Mouse (Mus musculus) layer of hippocampus, postnatal 14 days (tissue): ENCODE measurements around the gene Zmynd10. TPM values are rescaled to one million over a fixed set of nuclear protein-coding genes. Genes with fewer than 3 reads are reported as not detected.

ENCODE experiments used
- DNase-seq, 2 experiments: peaks; one replicate each; pipeline ENCODE4 v3.0.0; 2021 to 2022; ENCODE audit warnings: low spot score in 2 of 2, mixed read lengths in 1 of 2
- total RNA-seq, 2 experiments: library from RNA; stranded (reverse); gene quantifications; 2 replicates each; pipeline ENCODE4 v1.2.3; 2021

Gene Zmynd10
- total RNA-seq, 2 experiments from 2014 or later, result 2.0 to 3.7 TPM

DNA sequence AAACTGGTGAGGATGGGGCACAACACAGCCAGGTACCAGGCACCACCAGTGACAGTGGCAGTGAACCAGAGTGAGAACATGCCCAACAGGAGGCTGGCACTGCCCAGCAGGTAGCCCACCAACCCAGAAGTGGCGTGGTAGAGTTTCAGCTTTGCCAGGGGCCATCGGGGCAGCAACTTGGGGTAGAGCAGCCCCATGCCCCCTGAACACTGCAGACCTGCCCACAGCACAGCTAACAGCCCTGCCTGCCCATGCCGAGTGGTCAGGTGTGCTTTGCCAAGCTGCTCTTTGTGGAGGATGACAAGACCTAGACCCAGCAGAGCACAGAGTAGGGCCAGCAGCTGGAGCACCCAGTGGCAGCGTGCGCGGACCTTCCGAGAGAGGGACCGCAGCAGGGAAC, 7.2 kb upstream of the Zmynd10 start:
- DNase-seq, result no peak

DNA sequence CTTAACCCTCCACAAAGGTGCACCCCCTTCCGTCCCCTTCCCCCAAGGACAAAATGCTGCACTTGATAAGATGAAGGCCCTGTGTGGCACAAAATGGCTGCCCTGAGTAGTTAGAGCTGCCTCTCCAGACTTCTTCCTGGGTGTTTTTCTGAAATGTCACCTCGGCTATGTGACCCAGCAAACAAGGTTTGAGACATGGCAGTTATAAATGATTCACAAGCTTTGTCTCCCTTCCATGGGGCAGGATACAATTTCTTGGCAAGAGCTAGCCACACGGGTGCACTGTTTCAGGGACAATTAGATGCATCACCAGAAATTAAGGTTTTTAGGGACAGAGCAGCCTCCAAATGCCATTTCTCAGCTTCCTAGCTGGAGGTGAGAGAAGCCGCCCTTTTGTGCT, 6.7 kb upstream of the Zmynd10 start:
- no peak for DNase-seq

DNA sequence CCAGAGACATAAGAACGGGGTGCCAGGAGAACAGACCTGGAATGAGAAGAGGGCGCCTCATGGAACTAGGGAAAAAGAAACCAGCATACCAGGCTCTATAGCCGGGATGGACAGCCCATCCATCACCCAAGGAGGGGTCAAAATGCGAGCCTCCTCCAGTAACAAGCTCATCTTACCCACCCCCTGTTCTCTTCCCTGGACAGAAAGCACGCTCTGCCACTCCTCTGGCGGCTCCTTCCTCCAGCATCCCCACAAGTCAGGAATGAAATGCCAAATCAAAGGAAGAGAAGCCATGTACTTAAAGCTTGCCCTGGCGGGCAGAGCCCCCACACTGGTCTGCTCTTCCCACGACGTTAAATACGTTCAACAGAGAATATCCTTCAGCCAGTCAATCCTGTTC, 6.1 kb upstream of the Zmynd10 start:
- no peak for DNase-seq

DNA sequence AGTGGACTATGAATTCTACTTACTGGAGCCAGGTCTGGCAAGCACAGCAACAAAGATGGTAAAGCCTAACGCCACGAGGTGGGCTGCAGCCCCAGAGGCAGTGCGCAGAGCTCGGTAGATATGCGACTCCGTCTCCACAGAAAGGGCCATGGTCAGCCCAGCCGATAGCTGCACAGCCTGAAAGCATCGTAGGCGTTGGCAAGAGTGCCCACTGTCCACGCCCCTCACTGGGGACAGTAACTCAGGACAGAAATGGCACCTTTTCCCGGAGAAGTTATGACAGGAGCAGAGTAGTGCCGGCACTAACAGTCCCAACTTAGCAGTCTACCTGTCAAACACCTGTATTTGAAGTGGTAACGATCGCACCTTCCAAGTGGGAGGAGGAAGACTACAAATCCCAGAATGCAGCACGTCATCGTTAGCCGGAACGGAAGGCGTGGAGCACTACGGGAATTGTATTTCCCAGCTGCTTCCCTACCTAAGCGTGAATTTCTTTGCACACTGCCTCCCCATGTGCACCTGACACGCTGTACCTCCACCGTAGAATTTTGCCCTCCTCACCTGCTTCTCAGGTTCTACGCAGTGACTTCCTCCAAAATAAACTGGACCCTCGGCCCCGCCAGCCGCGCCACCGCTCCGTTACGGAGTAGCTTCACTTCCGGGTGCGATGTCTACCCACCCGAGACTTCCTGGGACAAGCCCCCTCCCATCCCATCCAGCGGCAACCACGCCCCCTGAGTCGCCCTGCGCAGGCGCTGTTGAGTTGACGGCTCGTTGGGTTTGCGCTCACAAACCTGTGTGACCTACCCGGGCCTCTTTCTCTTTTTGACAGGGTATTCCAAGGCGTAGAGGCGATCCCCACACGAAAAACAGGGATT, 5.4 kb upstream of the Zmynd10 start, which contains the start of the genes Cyb561d2 and Nprl2:
Cyb561d2 (minus strand) TSS at position 720 of the 878 bp plus-strand sequence.
Nprl2 (plus strand) TSS at position 753 of the 878 bp plus-strand sequence.
- DNase-seq, result peak; percentile 94 to 95

DNA sequence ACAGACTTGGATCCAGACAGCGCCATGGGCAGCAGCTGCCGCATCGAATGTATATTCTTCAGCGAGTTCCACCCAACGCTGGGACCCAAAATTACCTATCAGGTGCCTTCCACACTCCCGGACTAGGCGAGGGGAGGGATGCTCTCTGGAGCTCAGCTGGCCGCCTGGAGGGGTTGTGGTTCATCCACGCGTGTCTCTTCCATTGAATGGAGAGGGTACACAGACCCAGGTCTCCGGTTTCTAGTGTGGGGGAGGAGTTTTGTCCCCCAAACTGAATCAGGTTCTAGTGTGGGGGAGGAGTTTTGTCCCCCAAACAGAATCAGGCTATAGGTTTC, 4.8 kb upstream of the Zmynd10 start:
- DNase-seq, result no peak

DNA sequence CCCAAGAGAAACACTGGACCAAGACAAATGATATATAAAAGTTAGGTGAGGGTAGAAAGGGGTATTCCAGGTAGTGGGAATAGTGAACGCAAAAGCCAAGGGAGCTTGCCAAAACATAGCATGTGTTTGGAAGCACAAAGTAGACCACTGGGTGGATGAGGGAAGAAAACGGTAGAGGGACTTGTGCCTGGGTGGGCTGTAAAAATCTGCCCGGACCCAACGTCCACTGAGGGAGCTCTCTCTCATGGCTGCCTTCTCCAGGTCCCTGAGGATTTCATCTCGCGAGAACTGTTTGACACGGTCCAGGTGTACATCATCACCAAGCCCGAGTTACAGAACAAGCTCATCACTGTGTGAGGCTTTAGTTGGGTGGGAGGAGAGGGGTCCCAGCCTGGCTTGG, 4.4 kb upstream of the Zmynd10 start:
- DNase-seq, result no peak

DNA sequence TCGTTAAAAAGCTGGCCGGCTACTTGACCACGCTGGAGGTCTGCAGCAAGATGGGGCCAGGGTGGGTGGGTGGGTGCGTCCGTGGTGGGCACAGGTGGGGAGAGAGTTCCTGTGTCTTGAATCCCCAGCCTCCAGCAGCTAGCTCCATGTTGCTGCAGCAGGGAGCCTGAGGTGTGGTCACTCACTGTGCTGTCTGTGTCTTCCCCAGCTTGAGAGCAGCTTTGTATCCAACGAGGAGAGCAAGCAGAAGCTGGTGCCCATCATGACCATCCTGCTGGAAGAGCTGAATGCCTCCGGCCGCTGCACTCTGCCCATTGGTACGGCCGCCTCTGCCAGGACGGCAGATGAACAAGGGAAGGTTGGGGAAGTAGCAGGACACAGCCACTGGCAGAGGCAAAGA, 3.8 kb upstream of the Zmynd10 start:
- no peak for DNase-seq

DNA sequence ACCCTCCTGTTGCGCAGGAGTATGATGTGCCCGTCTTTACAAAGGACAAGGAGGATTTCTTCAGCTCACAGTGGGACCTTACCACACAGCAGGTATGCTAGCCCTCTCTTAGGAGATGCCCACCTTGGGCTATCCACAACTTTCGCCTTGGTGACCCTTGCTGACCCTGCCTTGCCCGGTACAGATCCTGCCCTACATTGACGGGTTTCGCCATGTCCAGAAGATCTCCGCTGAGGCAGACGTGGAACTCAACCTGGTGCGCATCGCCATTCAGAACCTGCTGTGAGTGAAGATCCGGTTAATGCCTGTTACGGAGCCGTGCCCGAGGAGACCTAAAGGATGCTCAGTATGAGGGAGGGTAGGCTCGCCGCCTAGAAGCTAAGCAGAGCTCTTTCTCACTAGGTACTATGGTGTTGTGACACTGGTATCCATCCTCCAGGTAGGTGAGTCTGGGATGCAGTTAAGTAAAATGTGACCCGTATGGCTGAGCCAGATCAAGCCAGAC, 2.9 kb upstream of the Zmynd10 start:
- DNase-seq, result no peak

DNA sequence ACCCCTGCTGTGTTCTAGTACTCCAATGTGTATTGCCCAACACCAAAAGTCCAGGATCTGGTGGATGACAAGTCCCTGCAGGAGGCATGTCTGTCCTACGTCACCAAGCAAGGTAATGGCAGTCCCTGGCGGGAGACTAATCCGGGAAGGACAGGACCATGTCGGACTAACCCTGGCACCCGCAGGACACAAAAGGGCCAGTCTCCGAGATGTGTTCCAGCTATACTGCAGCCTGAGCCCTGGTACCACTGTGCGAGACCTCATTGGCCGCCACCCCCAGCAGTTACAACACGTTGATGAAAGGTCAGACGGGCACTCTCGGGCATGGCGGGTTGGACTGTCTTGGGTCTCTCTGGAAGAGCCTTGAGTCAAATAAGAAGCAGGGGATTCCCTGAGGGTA, 2.4 kb upstream of the Zmynd10 start:
- no peak for DNase-seq

DNA sequence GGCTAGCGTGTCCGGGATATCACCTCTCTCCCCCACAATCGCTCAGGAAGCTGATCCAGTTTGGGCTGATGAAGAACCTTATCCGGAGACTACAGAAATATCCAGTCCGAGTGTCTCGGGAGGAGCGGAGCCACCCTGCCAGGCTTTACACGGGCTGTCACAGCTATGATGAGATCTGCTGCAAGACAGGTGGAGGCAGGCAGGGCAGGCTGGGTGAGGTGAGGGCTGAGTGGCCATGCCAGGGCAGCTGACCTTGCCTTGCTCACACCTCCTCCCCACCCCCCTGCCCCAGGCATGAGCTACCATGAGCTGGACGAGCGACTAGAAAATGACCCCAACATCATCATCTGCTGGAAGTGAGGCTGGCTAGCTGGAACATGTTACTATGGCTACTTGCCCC, 1.9 kb upstream of the Zmynd10 start:
- no peak for DNase-seq

DNA sequence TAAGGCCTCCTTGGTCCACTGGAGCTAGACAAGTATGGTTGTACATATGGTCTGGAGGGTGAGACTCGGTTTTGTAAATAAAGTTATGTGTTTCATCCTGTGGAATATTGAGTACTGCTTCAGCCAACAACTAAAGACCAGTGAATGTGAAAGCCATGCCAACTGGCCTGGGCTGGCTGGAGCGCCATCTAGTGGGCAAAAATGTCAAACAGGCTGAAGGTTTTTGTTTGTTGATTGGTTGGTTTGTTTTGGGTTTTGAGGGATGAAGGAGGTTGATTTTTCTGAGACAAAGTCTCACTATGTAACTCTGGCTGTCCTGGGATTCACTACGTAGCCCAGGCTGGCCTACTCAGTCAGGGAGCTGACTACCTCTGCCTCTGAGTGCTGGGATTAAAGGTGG, 1.5 kb upstream of the Zmynd10 start:
- DNase-seq, result peak in 1 of 2 experiments; percentile 78

DNA sequence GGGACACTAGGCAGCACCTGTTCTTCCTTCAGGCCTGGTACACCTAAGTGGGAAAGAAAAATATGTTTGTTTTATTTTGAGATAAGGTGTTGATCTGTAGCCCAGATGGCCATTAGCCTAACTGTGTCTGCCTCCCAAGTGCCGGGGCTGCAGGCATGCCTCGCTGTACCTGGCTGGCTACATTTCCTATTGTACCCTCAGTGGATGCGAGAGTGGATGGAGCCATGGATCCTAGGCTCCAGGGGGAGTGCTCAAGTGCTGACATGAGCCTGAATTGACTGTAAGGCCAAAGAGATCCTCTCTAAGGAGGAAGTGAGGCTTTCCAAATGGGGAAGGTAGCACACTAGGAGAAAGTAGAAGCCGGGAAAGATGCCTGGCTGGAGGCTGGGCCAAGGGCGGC, 859 bp downstream of the Zmynd10 start:
- no peak for DNase-seq

DNA sequence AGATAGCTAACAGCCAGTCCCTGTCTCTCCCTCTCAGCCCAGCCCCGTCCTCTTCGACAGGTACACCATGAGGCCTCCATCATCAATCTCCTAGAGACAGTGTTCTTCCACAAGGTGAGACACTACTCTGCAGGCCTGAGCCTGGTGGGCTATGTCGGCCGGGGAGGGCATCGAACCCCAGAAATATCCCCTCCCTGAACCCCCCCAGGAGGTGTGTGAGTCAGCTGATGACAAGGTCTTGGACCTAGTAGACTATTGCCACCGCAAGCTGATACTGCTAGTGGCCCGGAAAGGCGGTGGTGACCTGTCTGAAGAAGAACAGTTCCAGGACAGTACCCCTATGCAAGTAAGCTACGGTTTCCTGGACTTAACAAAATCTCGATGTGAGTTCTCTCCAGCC, 1.7 kb downstream of the Zmynd10 start:
- no peak for DNase-seq

DNA sequence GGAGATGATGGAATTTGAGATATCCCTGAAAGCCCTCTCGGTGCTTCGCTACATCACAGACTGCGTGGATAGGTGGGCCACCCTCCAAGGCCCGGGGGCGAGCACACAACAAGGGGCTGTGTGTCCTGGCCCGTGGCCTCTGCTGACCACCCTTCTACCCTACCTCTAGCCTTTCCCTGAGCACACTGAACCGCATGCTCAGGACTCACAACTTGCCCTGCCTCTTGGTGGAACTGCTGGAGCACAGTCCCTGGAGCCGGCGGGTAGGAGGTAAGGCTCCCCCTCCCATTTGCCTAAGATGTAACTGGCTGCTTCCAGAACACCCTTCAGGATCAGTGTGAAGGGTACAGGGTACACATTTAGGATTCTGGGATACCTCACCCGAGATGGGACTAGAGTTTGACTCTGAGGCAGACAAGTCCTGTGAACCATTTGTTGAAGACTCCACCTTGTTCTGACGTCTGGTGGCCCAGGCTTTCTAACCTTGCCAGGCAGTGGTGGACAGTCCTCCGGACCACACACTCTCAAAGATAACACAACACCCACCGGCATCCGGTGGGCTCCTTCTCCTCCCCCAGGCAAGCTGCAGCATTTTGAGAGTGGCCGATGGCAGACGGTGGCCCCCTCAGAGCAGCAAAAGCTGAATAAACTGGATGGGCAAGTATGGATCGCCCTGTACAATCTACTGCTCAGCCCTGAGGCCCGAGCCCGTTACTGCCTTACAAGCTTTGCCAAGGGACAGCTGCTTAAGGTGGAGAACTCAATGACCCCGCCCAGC, 2.4 kb downstream of the Zmynd10 start:
- no peak for DNase-seq

DNA sequence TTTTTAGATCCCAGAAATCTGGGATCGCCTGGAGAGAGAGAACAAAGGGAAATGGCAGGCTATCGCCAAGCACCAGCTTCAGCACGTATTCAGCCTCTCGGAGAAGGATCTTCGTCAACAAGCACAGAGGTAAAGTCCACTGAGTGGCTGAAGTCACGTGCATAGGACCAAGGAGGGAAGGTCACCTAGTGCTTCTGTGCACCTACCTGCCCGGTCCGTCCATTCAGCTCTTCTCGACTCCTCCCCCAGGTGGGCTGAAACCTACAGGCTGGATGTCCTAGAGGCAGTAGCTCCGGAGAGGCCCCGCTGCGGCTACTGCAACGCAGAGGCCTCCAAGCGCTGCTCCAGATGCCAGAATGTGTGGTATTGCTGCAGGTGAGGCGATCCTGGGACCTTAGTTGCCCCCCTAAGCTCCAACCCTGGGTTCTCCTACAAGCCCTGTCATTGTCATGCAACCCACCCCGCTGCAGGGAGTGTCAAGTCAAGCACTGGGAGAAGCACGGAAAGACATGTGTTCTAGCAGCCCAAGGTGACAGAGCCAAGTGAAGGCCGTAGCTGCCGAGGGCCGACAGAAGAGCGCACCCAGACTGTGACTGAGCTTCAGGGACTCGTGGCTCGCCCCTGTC, 3.5 kb downstream of the Zmynd10 start:
- DNase-seq, result no peak

DNA sequence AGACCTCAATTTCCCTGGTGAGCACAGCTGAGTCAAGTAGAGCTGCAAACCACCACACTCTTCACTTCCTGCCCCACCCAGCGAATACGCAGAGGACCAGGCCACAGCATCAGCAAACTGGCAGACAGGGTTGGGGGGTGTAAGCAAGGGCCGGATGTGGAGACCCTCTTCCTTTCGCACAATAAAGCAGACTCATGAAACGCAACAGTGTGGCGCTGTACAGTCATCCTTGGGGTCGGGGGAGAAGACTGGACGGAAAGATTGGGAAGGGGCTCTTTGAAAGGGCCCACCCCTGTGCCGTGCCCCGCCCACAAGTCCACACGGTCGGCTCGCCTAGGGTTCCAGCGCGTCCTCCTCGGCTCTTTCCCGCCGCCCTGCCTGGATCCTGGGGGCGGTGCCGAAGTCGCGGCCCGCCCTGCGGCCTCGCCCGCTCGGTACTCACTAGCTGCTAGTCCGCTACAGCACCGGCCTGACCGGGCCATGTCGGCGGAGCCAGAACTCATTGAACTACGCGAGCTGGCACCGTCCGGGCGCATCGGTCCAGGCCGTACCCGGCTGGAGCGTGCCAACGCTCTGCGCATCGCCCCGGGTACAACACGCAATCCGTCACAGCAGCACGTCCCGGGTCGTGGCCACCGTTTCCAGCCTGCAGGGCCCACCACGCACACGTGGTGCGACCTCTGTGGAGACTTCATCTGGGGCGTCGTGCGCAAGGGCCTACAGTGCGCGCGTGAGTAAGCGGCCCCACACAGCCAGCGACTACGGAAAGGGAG, 4.2 kb downstream of the Zmynd10 start, which contains the start of gene Rassf1:
Rassf1 (plus strand) TSS at position 439 of the 773 bp plus-strand sequence.
- DNase-seq, result no peak

DNA sequence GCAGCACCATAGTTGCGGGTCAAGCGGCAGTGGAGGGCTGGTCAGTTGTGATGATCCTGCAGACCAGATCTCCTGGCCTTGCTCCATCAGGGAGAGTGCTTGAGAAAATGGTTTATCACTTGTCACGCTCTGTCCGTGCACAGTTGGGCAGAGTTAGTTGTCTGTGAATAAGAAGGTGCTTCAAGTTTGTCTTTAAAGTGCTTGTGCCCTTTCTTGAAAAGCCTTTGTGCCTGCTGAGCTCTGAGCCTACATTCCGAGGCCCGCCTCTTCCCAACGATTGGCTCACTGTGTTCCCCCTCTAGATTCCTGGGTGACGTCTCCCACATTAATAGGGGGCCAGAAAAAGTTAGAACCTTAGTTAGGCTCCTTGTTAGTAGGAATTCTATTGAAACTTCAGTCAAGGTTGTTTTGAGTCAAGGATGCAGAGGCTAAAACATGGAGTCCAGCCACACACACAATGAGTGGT, 4.8 kb downstream of the Zmynd10 start:
- no peak for DNase-seq

DNA sequence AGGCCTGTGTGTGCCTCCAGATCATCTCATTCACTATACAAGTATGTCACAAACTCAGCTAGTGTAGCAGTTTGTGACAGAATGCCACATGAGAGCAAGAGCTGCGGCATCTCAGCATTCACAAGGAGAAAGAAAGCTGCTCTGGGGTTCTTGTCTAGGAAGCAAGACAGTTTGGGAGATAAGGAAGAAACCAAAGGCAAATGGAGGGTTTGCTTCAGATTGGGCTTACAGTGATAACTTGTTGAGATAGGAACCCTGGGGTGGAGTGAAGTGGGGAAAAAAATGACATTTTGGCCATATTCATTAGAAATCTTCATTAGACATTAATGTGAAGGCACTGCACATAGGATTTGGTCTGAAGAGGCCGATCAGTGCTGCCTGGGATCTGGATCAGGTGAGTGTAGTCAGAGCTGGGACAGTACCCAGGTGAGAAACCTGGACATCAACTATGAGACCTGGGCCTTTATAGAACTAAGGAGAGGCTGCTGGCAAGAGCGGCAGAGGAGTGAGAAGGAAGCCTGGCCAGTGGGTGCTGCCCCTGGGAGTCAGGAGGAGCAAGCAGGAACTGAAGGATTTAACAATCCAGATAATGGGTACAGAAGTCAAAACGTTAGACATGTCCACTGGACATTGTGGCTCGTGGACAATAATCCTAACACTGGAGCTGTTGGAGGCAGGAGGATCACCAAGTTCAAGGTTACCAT, 5.7 kb downstream of the Zmynd10 start:
- no peak for DNase-seq

DNA sequence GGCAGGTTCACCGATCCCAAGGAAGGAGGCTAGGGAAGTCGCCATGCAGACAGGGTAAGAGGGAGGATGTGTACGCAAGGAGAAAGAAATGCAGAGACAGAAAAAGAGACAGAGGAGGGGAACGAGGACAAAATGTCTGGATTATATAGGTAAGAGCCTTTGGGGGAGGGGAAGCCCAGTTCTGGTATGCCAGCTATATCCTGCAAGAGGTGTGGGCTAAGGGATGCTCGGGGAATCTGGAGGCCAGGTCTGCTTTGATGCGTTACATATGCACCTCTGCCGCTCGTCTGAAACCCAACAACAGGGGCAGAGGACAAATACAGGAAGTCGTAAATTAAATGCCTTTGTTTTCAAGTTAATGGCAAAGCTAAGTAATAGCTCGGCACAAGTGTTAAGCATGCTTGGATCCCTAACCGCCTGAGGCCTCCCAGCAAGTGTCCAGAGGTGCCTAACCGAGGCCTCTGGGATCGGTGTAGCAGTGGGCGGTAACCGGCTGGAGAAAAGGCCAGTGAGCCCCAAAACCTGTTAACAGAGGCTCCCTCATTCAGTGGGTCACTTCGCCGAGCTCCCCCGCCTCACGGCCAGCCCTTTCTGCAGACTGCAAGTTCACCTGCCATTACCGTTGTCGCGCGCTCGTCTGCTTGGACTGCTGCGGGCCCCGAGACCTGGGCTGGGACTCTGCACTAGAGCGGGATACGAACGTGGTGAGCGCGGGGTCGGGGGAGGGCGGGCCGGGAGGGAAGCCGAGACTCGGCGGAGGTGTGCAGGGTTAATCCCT, 6.6 kb downstream of the Zmynd10 start:
- no peak for DNase-seq
